Mouse (Mus musculus) neural tube, embryonic 14.5 days (tissue): ENCODE results near the gene Klf9. TPM values are rescaled to one million over a fixed set of nuclear protein-coding genes. Genes with fewer than 3 reads are reported as not detected.

Experiments
- ATAC-seq: fragments of 200-750 bp; cut with Nextera tagmentation; 2 replicates; pipeline ENCODE4 v1.8.0; 2017; ENCODE audit warnings: low read depth, mild to moderate bottlenecking, moderate TSS enrichment, moderate library complexity
- H3K27ac ChIP-seq: fragments of 300-500 bp; sonication (generic); 2 replicates; pipeline ENCODE4 v1.5.1; 2014; ENCODE audit warnings: low read depth, mild to moderate bottlenecking, control low read depth, low read length, moderate library complexity, mixed read lengths
- H3K27me3 ChIP-seq: fragments of 300-500 bp; sonication (generic); 2 replicates; pipeline ENCODE4 v1.6.1; 2014; ENCODE audit warnings: low read length; ENCODE audit not compliant: control insufficient read depth, insufficient read depth
- H3K36me3 ChIP-seq: fragments of 300-500 bp; sonication (generic); 2 replicates; pipeline ENCODE4 v1.6.1; 2014; ENCODE audit warnings: low read length, mixed read lengths; ENCODE audit not compliant: control insufficient read depth, insufficient read depth
- H3K4me1 ChIP-seq: fragments of 300-500 bp; sonication (generic); 2 replicates; pipeline ENCODE4 v1.6.1; 2014; ENCODE audit warnings: low read length; ENCODE audit not compliant: control insufficient read depth, insufficient read depth
- H3K4me2 ChIP-seq: fragments of 300-500 bp; sonication (generic); 2 replicates; pipeline ENCODE4 v1.6.1; 2014; ENCODE audit warnings: mild to moderate bottlenecking, low read depth, low read length, control low read depth
- H3K4me3 ChIP-seq: fragments of 300-500 bp; sonication (generic); 2 replicates; pipeline ENCODE4 v1.5.1; 2014; ENCODE audit warnings: low read depth, low read length, control low read depth, mixed read lengths
- H3K9ac ChIP-seq: fragments of 300-500 bp; sonication (generic); replicated peaks from 2 replicates; pipeline ENCODE4 v1.6.1; 2014; ENCODE audit warnings: low read depth, mild to moderate bottlenecking, control low read depth, low read length, mixed read lengths
- H3K9me3 ChIP-seq: fragments of 300-500 bp; sonication (generic); 2 replicates; pipeline ENCODE4 v1.6.1; 2016; ENCODE audit warnings: low read length; ENCODE audit not compliant: control insufficient read depth
- WGBS: fragments of 180-500 bp; shearing (Covaris S2); extraction: QIAGEN DNeasy Blood & Tissue Kit; methylation state at CpG from one replicate; pipeline ENCODE4 v1.1.7; 2014; 5-methylcytosine and 5-hydroxymethylcytosine counted together
- polyA plus RNA-seq: library from polyadenylated mRNA; unstranded; fragments of >200 nt; fragmentation: Nextera tagmentation; extraction: Ambion mirVana; gene quantifications from 2 replicates; pipeline ENCODE4 v1.2.1, GENCODE M21; 2014

The Klf9 gene
- polyA plus RNA-seq, 1 experiment from 2014 or later = 2.8 TPM

DNA sequence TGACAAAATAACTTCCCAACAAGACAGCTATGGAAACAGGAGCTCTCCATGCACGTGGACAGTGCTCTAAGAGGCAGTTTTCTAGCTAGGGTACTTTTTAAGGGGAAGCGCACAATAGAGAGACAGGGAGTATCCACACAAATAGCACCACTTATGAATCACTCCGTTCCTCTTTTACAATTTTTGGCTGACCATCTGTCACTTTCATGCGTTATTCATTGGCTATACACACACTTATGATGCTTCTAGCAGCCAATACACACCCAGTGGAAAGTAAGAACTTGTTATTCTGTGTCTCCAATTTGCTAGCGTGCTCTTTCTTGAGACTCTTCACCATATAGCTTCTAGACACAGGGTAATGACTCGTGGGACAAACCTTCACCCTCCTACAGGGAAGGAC, 46.7 kb downstream of the Klf9 start:
- no peak overlapping the region for H3K27ac ChIP-seq
- H3K27me3 ChIP-seq = no peaks in the 10 kb centered on the region
- H3K9me3 ChIP-seq = no peaks in the 10 kb centered on the region
- H3K36me3 ChIP-seq = no peaks in the 10 kb centered on the region
- no peak overlapping the region for H3K4me2 ChIP-seq
- WGBS = 88% methylated on average over 6 of the region's 6 CpGs
- no peak for ATAC-seq
- H3K9ac ChIP-seq = no peak overlapping the region
- H3K4me1 ChIP-seq = no peaks in the 10 kb centered on the region
- H3K4me3 ChIP-seq = no peak overlapping the region

DNA sequence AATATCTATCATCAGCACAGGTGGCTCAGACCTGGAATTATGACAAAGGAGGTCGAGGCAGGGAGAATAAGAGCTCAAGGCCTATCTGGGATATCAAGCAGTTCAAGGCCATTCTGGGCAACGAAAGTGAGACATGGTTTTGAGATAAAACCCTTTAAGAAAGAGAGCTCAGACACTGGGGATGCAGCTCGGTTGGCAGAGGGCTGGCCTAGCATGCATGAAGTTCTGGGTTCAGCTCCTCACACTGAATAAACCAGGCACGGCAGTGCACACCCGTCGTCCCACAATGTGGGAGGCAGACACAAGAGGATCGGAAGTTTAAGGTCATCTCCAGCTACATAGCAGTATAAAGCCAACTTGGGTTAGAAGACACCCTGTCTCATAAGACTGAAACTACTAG, 48.0 kb downstream of the Klf9 start:
- ATAC-seq = no peak
- Histone ChIP-seq H3K4me2 (no peak overlapping the region), H3K27ac (no peak overlapping the region), H3K4me3 (no peak overlapping the region), H3K4me1 (no peaks in the 10 kb centered on the region), H3K9ac (no peak overlapping the region), H3K9me3 (no peaks in the 10 kb centered on the region), H3K36me3 (no peaks in the 10 kb centered on the region), H3K27me3 (no peaks in the 10 kb centered on the region)
- 94% methylated on average over 7 of the region's 7 CpGs for WGBS

DNA sequence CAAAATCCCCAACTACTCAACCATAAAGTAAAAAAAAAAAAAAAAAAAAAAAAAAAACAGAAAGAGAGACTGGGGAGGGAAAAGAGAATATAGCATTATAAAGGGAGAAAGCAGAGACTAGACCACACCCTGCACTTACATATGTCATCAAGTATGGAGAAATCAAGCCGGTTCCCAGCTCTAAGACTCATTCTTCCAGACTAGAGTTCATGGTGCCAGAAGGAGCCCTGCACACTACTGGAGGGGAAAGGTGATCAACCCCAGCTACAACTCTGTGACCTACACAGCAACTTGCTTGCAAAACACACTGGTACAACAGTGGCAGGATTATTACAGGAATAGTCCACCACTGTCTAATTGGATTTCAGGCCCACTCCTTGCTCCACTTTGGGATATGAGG, 48.7 kb downstream of the Klf9 start:
- Histone ChIP-seq H3K4me1 (no peaks in the 10 kb centered on the region), H3K9ac (no peak overlapping the region), H3K9me3 (no peaks in the 10 kb centered on the region), H3K4me2 (no peak overlapping the region), H3K27me3 (no peaks in the 10 kb centered on the region), H3K4me3 (no peak overlapping the region), H3K27ac (no peak overlapping the region), H3K36me3 (no peaks in the 10 kb centered on the region)
- no peak for ATAC-seq
- 94% methylated on average over 1 of the region's 1 CpGs for WGBS

DNA sequence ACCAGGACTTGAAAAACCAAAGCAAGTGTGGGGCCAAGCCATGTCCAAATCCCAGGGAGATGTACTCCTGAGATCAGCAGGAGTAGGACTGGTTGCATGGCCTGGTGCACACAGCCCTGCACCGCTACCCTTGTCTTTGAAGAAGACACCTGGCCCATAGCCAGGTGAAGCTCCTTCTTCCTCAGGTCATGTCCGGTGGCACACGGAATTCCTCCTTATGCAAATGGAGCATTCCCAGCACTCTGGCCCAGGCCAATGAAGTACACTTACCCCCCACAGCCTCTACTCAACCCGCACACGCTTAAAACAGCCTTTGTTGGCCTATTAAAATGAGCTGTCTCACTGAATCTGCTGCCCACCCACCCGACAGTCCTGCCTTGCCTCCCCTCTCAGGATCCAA, 50.5 kb downstream of the Klf9 start:
- Histone ChIP-seq H3K4me3 (no peak overlapping the region), H3K27ac (no peak overlapping the region), H3K4me2 (no peak overlapping the region), H3K9ac (no peak overlapping the region), H3K36me3 (no peaks in the 10 kb centered on the region), H3K9me3 (no peaks in the 10 kb centered on the region), H3K4me1 (no peaks in the 10 kb centered on the region), H3K27me3 (no peaks in the 10 kb centered on the region)
- WGBS = 91% methylated on average over 6 of the region's 6 CpGs
- ATAC-seq = no peak

DNA sequence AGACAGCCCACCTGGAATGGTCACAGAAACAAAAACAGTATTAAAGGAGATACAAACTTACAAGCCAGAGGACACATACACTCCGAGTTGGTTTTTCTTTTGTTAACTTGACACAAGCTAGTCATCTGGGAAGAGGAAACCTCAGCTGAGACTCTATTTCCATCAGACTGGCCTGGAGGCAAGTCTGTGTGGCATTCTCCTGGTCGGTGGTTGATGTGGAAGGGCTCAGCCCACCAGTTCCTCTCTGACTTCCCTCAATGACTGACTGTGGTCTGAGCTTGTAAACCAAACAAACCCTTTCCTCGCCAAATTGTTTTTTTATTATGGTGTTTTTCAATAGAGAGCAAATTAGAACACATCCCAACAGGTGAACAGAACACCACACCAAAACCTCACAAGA, 52.0 kb downstream of the Klf9 start:
- Histone ChIP-seq H3K9ac (no peak overlapping the region), H3K36me3 (no peaks in the 10 kb centered on the region), H3K27me3 (no peaks in the 10 kb centered on the region), H3K4me2 (no peak overlapping the region), H3K4me3 (no peak overlapping the region), H3K27ac (no peak overlapping the region), H3K4me1 (no peaks in the 10 kb centered on the region), H3K9me3 (no peaks in the 10 kb centered on the region)
- 81% methylated on average over 3 of the region's 3 CpGs for WGBS
- ATAC-seq = no peak

DNA sequence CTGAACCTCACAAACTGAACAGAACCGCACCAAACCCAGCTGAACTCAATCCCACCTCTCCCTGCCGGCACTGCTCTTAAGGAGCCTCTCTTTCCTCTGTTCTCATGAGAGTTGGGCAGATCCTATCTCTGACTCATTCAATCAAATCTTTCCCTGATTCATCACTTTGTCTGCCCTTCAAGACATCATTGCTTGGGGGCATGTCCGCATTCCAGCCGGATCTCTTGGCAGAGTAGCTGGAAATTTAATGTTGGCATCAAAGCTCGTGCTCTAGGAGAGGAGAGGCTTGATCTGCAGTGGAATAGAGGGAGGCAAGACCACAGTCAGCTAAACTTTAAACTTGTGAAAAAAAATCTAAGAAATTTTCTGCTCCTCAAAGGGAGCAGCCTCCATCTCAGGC, 61.1 kb downstream of the Klf9 start:
- Histone ChIP-seq H3K4me1 (no peaks in the 10 kb centered on the region), H3K9me3 (no peaks in the 10 kb centered on the region), H3K4me2 (no peak overlapping the region), H3K9ac (no peak overlapping the region), H3K36me3 (no peaks in the 10 kb centered on the region), H3K27me3 (no peaks in the 10 kb centered on the region), H3K4me3 (no peak overlapping the region), H3K27ac (no peak overlapping the region)
- WGBS = 97% methylated on average over 5 of the region's 5 CpGs
- ATAC-seq = no peak

DNA sequence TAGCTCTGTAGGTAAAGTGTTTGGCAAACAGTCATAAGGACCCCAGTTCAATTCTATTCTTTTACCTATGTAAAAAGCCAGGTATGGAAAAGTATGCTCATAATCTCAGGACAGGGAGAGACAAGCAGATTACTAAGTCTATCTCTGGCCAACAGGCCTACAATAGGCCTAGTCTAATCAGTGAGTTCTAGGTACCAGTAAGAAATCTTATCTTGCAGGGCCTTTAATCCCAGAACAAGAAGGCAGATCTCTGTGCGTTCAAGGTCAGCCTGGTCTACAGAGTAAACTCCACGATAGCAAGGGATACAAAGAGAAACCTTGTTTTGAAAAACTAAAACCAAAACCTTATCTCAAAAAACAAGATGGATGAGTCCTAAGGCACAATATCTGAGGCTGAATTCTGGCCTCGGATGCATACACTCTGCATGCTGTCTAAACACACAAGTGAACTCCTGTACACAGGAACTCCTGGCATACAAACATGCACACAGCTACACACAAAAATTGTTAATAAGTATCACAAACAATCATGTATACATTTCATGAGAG, 62.6 kb downstream of the Klf9 start:
- H3K4me3 ChIP-seq = no peak overlapping the region
- H3K36me3 ChIP-seq = no peaks in the 10 kb centered on the region; the same call in 1 of the 2 replicates
- H3K27me3 ChIP-seq = no peaks in the 10 kb centered on the region
- ATAC-seq = no peak
- H3K27ac ChIP-seq = no peak overlapping the region
- 95% methylated on average over 3 of the region's 3 CpGs for WGBS
- no peaks in the 10 kb centered on the region for H3K9me3 ChIP-seq
- H3K4me2 ChIP-seq = no peak overlapping the region
- H3K9ac ChIP-seq = no peak overlapping the region
- H3K4me1 ChIP-seq = no peaks in the 10 kb centered on the region

DNA sequence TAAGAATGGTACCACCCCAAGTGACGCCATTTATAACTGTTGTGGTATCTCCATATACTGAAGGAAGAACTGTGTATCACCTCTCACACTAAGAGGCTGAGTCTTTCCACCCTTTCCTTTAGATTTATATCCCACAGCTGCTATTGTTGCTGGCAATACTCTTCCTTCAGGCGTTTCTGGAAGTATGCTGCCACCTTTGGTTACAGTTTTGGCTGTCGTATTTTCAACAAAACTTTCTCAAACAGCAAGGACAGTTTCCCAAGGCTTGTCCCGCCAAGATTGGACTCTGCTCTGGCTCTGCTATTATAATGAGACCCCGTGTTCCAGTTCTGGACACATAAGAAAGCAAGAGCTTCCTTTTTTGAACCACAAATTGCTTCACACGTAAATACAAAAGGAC, 70.3 kb downstream of the Klf9 start:
- 87% methylated on average over 6 of the region's 6 CpGs for WGBS
- Histone ChIP-seq H3K4me3 (no peak overlapping the region), H3K4me2 (no peak overlapping the region), H3K36me3 (peaks cover 22% of the 10 kb centered on the region), H3K27ac (no peak overlapping the region), H3K27me3 (no peaks in the 10 kb centered on the region), H3K4me1 (no peaks in the 10 kb centered on the region), H3K9ac (no peak overlapping the region), H3K9me3 (no peaks in the 10 kb centered on the region)
- no peak for ATAC-seq

DNA sequence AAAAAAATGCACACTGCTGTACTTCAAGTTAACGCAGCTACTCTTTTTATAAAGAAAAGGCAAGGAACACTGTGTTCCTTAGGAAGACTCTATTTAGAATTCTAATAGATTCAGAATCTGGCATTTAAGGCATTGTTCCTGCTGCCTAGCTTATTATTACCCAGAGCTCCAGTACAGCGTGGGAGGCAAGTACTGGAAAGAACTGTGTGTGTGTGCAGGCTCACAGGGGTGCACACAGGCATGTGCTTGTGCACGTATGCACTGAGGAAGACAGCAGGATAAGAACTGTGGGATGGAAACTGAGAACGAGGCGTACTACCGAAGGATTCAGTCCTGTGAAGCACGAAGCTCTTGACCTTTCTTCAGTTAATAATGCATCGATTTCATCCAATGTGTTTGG, 73.3 kb downstream of the Klf9 start:
- Histone ChIP-seq H3K4me3 (no peak overlapping the region), H3K27ac (no peak overlapping the region), H3K9ac (no peak overlapping the region), H3K4me1 (no peaks in the 10 kb centered on the region), H3K4me2 (no peak overlapping the region), H3K36me3 (peaks cover 28% of the 10 kb centered on the region), H3K9me3 (no peaks in the 10 kb centered on the region), H3K27me3 (no peaks in the 10 kb centered on the region)
- WGBS = 80% methylated on average over 8 of the region's 8 CpGs
- no peak for ATAC-seq
